Mouse (Mus musculus): Measurements from ENCODE around the gene Gm7879. TPM values are rescaled to one million over a fixed set of nuclear protein-coding genes. Genes with fewer than 3 reads are reported as not detected.
A peak's percentile ranks its signal among the peaks of the same experiment; 100 is the strongest.

Gm7879 gene
- polyA plus RNA-seq, 1 experiment from 2014 or later, result 0.59 TPM

GRCm38 (mm10) chr5:43892386-43892785 is 20.6 kb upstream of the Gm7879 start:
- H3K4me1 ChIP-seq (ENCODE audit: insufficient read depth, low read length), result no peaks in the 10 kb centered on the region
- no peak overlapping the region for H3K4me2 ChIP-seq (replicated peaks; ENCODE audit: low read depth, low read length)
- no peaks in the 10 kb centered on the region for H3K36me3 ChIP-seq (ENCODE audit: insufficient read depth, low read length)
- H3K9ac ChIP-seq (replicated peaks; ENCODE audit: low read length), result no peak overlapping the region
- H3K27me3 ChIP-seq (ENCODE audit: insufficient read depth, low read length), result no peaks in the 10 kb centered on the region
- no peak for ATAC-seq (ENCODE audit: low FRiP score, low TSS enrichment)
- no peak overlapping the region for H3K27ac ChIP-seq (ENCODE audit: low read length)
- no peak overlapping the region for H3K4me3 ChIP-seq (ENCODE audit: low read length)
- WGBS, result 27% methylated on average over 1 of the region's 1 CpGs
- no peaks in the 10 kb centered on the region for H3K9me3 ChIP-seq (ENCODE audit: low read length)

GRCm38 (mm10) chr5:43894113-43894512 is 18.8 kb upstream of the Gm7879 start:
- WGBS, result 66% methylated on average over 2 of the region's 2 CpGs

GRCm38 (mm10) chr5:43895931-43896330 is 17.0 kb upstream of the Gm7879 start:
- no peak for ATAC-seq (ENCODE audit: low FRiP score, low TSS enrichment)
- no peaks in the 10 kb centered on the region for H3K9me3 ChIP-seq (ENCODE audit: low read length)
- 69% methylated on average over 3 of the region's 3 CpGs for WGBS

More at GRCm38 (mm10) chr5:43894113-43894512, 18.8 kb upstream of the Gm7879 start:
- peak; percentile 71; the same call in 1 of the 2 replicates for ATAC-seq (ENCODE audit: low FRiP score, low TSS enrichment)
- Histone ChIP-seq H3K27me3 (ENCODE audit: insufficient read depth, low read length) (no peaks in the 10 kb centered on the region), H3K4me1 (ENCODE audit: insufficient read depth, low read length) (no peaks in the 10 kb centered on the region), H3K9ac (replicated peaks; ENCODE audit: low read length) (no peak overlapping the region), H3K4me2 (replicated peaks; ENCODE audit: low read depth, low read length) (no peak overlapping the region), H3K27ac (ENCODE audit: low read length) (no peak overlapping the region), H3K4me3 (ENCODE audit: low read length) (no peak overlapping the region), H3K36me3 (ENCODE audit: insufficient read depth, low read length) (no peaks in the 10 kb centered on the region), H3K9me3 (ENCODE audit: low read length) (no peaks in the 10 kb centered on the region)

GRCm38 (mm10) chr5:43904685-43905084 is 8.3 kb upstream of the Gm7879 start:
- 90% methylated on average over 3 of the region's 3 CpGs for WGBS
- H3K36me3 ChIP-seq (ENCODE audit: insufficient read depth, low read length), result no peaks in the 10 kb centered on the region

More at GRCm38 (mm10) chr5:43895931-43896330, 17.0 kb upstream of the Gm7879 start:
- Histone ChIP-seq H3K4me1 (ENCODE audit: insufficient read depth, low read length) (no peaks in the 10 kb centered on the region), H3K27me3 (ENCODE audit: insufficient read depth, low read length) (no peaks in the 10 kb centered on the region), H3K36me3 (ENCODE audit: insufficient read depth, low read length) (no peaks in the 10 kb centered on the region), H3K9ac (replicated peaks; ENCODE audit: low read length) (no peak overlapping the region), H3K4me2 (replicated peaks; ENCODE audit: low read depth, low read length) (no peak overlapping the region), H3K4me3 (ENCODE audit: low read length) (no peak overlapping the region), H3K27ac (ENCODE audit: low read length) (no peak overlapping the region)

GRCm38 (mm10) chr5:43909213-43909612 is 3.7 kb upstream of the Gm7879 start:
- Histone ChIP-seq H3K9ac (replicated peaks; ENCODE audit: low read length) (no peak overlapping the region), H3K4me2 (replicated peaks; ENCODE audit: low read depth, low read length) (no peak overlapping the region), H3K4me3 (ENCODE audit: low read length) (no peak overlapping the region), H3K36me3 (ENCODE audit: insufficient read depth, low read length) (no peaks in the 10 kb centered on the region), H3K9me3 (ENCODE audit: low read length) (0 out of 2 replicates have a peak, but pooled peaks cover 4% of the 10 kb centered on the region), H3K27me3 (ENCODE audit: insufficient read depth, low read length) (no peaks in the 10 kb centered on the region), H3K27ac (ENCODE audit: low read length) (no peak overlapping the region), H3K4me1 (ENCODE audit: insufficient read depth, low read length) (no peaks in the 10 kb centered on the region)
- WGBS, result 48% methylated on average over 9 of the region's 9 CpGs
- ATAC-seq (ENCODE audit: low FRiP score, low TSS enrichment), result no peak

More at GRCm38 (mm10) chr5:43904685-43905084, 8.3 kb upstream of the Gm7879 start:
- ATAC-seq (ENCODE audit: low FRiP score, low TSS enrichment), result no peak
- H3K27me3 ChIP-seq (ENCODE audit: insufficient read depth, low read length), result no peaks in the 10 kb centered on the region
- H3K9me3 ChIP-seq (ENCODE audit: low read length), result no peaks in the 10 kb centered on the region
- H3K4me1 ChIP-seq (ENCODE audit: insufficient read depth, low read length), result no peaks in the 10 kb centered on the region
- no peak overlapping the region for H3K4me3 ChIP-seq (ENCODE audit: low read length)
- H3K9ac ChIP-seq (replicated peaks; ENCODE audit: low read length), result no peak overlapping the region
- H3K27ac ChIP-seq (ENCODE audit: low read length), result no peak overlapping the region
- no peak overlapping the region for H3K4me2 ChIP-seq (replicated peaks; ENCODE audit: low read depth, low read length)

GRCm38 (mm10) chr5:43910006-43910405 is 2.9 kb upstream of the Gm7879 start:
- Histone ChIP-seq H3K4me3 (ENCODE audit: low read length) (no peak overlapping the region), H3K4me1 (ENCODE audit: insufficient read depth, low read length) (no peaks in the 10 kb centered on the region), H3K27me3 (ENCODE audit: insufficient read depth, low read length) (no peaks in the 10 kb centered on the region), H3K27ac (ENCODE audit: low read length) (no peak overlapping the region), H3K9me3 (ENCODE audit: low read length) (0 out of 2 replicates have a peak, but pooled peaks cover 4% of the 10 kb centered on the region), H3K36me3 (ENCODE audit: insufficient read depth, low read length) (no peaks in the 10 kb centered on the region), H3K9ac (replicated peaks; ENCODE audit: low read length) (no peak overlapping the region), H3K4me2 (replicated peaks; ENCODE audit: low read depth, low read length) (no peak overlapping the region)
- WGBS, result 90% methylated on average over 6 of the region's 6 CpGs
- no peak for ATAC-seq (ENCODE audit: low FRiP score, low TSS enrichment)

GRCm38 (mm10) chr5:43915261-43915886 is 2.4 kb downstream of the Gm7879 start:
- 0 out of 2 replicates have a peak, but pooled peaks cover 4% of the 10 kb centered on the region for H3K9me3 ChIP-seq (ENCODE audit: low read length)
- H3K4me3 ChIP-seq (ENCODE audit: low read length), result no peak overlapping the region
- no peaks in the 10 kb centered on the region for H3K4me1 ChIP-seq (ENCODE audit: insufficient read depth, low read length)
- H3K36me3 ChIP-seq (ENCODE audit: insufficient read depth, low read length), result no peaks in the 10 kb centered on the region
- H3K4me2 ChIP-seq (replicated peaks; ENCODE audit: low read depth, low read length), result no peak overlapping the region
- no peak overlapping the region for H3K9ac ChIP-seq (replicated peaks; ENCODE audit: low read length)
- WGBS, result 87% methylated on average over 4 of the region's 4 CpGs
- H3K27ac ChIP-seq (ENCODE audit: low read length), result no peak overlapping the region
- H3K27me3 ChIP-seq (ENCODE audit: insufficient read depth, low read length), result no peaks in the 10 kb centered on the region
- ATAC-seq (ENCODE audit: low FRiP score, low TSS enrichment), result no peak

- WGBS, result 92% methylated on average over 11 of the region's 11 CpGs
- Histone ChIP-seq H3K9ac (replicated peaks; ENCODE audit: low read length) (no peak overlapping the region), H3K4me3 (ENCODE audit: low read length) (no peak overlapping the region), H3K4me2 (replicated peaks; ENCODE audit: low read depth, low read length) (no peak overlapping the region), H3K27me3 (ENCODE audit: insufficient read depth, low read length) (no peaks in the 10 kb centered on the region), H3K27ac (ENCODE audit: low read length) (no peak overlapping the region), H3K9me3 (ENCODE audit: low read length) (no peaks in the 10 kb centered on the region), H3K36me3 (ENCODE audit: insufficient read depth, low read length) (no peaks in the 10 kb centered on the region), H3K4me1 (ENCODE audit: insufficient read depth, low read length) (no peaks in the 10 kb centered on the region)
- no peak for ATAC-seq (ENCODE audit: low FRiP score, low TSS enrichment)
Observed at GRCm38 (mm10) chr5:43921877-43922276, 8.9 kb downstream of the Gm7879 start.

- no peak overlapping the region for H3K27ac ChIP-seq (ENCODE audit: low read length)
- H3K4me1 ChIP-seq (ENCODE audit: insufficient read depth, low read length), result no peaks in the 10 kb centered on the region
- no peaks in the 10 kb centered on the region for H3K9me3 ChIP-seq (ENCODE audit: low read length)
- no peak for ATAC-seq (ENCODE audit: low FRiP score, low TSS enrichment)
- WGBS, result 35% methylated on average over 4 of the region's 4 CpGs
- no peak overlapping the region for H3K9ac ChIP-seq (replicated peaks; ENCODE audit: low read length)
- no peaks in the 10 kb centered on the region for H3K36me3 ChIP-seq (ENCODE audit: insufficient read depth, low read length)
- no peak overlapping the region for H3K4me2 ChIP-seq (replicated peaks; ENCODE audit: low read depth, low read length)
- H3K27me3 ChIP-seq (ENCODE audit: insufficient read depth, low read length), result no peaks in the 10 kb centered on the region
- no peak overlapping the region for H3K4me3 ChIP-seq (ENCODE audit: low read length)
Observed at GRCm38 (mm10) chr5:43923933-43924332, 11.0 kb downstream of the Gm7879 start.

- H3K4me2 ChIP-seq (replicated peaks; ENCODE audit: low read depth, low read length), result no peak overlapping the region
- no peaks in the 10 kb centered on the region for H3K36me3 ChIP-seq (ENCODE audit: insufficient read depth, low read length)
- no peaks in the 10 kb centered on the region for H3K9me3 ChIP-seq (ENCODE audit: low read length)
- H3K27me3 ChIP-seq (ENCODE audit: insufficient read depth, low read length), result no peaks in the 10 kb centered on the region
- no peak overlapping the region for H3K27ac ChIP-seq (ENCODE audit: low read length)
- no peaks in the 10 kb centered on the region for H3K4me1 ChIP-seq (ENCODE audit: insufficient read depth, low read length)
- no peak overlapping the region for H3K9ac ChIP-seq (replicated peaks; ENCODE audit: low read length)
- ATAC-seq (ENCODE audit: low FRiP score, low TSS enrichment), result no peak
- no peak overlapping the region for H3K4me3 ChIP-seq (ENCODE audit: low read length)
Observed at GRCm38 (mm10) chr5:43927729-43928128, 14.8 kb downstream of the Gm7879 start.
